Mouse (Mus musculus) lung, embryonic 14.5 days (tissue): Measurements from ENCODE around the gene Stard3nl. TPM values are rescaled to one million over a fixed set of nuclear protein-coding genes. Genes with fewer than 3 reads are reported as not detected.
A peak's percentile ranks its signal among the peaks of the same experiment; 100 is the strongest.

Source experiments
- ATAC-seq: fragments of 200-750 bp; cut with Nextera tagmentation; 2 replicates; pipeline ENCODE4 v1.8.0; 2017; ENCODE audit warnings: mild to moderate bottlenecking, moderate TSS enrichment, moderate library complexity; ENCODE audit not compliant: insufficient read depth
- DNase-seq: peaks from one replicate; pipeline ENCODE4 v3.0.0-alpha.2; 2015
- H3K27ac ChIP-seq: fragments of 300-500 bp; sonication (generic); 2 replicates; pipeline ENCODE4 v1.5.1; 2014; ENCODE audit warnings: low read depth, mild to moderate bottlenecking, moderate library complexity
- H3K27me3 ChIP-seq: fragments of 300-500 bp; sonication (generic); 2 replicates; pipeline ENCODE4 v1.6.1; 2014; ENCODE audit warnings: low read length, control low read depth; ENCODE audit not compliant: insufficient read depth
- H3K36me3 ChIP-seq: fragments of 300-500 bp; sonication (generic); 2 replicates; pipeline ENCODE4 v1.6.1; 2014; ENCODE audit warnings: control low read depth; ENCODE audit not compliant: insufficient read depth
- H3K4me1 ChIP-seq: fragments of 300-500 bp; sonication (generic); 2 replicates; pipeline ENCODE4 v1.6.1; 2014; ENCODE audit warnings: antibody characterized with exemption, control low read depth; ENCODE audit not compliant: insufficient read depth
- H3K4me2 ChIP-seq: fragments of 300-500 bp; sonication (generic); 2 replicates; pipeline ENCODE4 v1.6.1; 2014; ENCODE audit warnings: mild to moderate bottlenecking
- H3K4me3 ChIP-seq: fragments of 300-500 bp; sonication (generic); 2 replicates; pipeline ENCODE4 v1.5.1; 2014; ENCODE audit warnings: low read depth, low read length
- H3K9ac ChIP-seq: fragments of 300-500 bp; sonication (generic); 2 replicates; pipeline ENCODE4 v1.6.1; 2014
- H3K9me3 ChIP-seq: fragments of 300-500 bp; sonication (generic); 2 replicates; pipeline ENCODE4 v1.6.1; 2016; ENCODE audit warnings: low read depth, low read length, control low read depth
- CTCF ChIP-seq: IDR thresholded peaks from 2 replicates; pipeline ENCODE4 v1.5.1; 2016; ENCODE audit warnings: antibody characterized with exemption, low read depth
- WGBS: fragments of 180-500 bp; shearing (Covaris S2); extraction: QIAGEN DNeasy Blood & Tissue Kit; methylation state at CpG from one replicate; pipeline ENCODE4 v1.1.7; 2014; 5-methylcytosine and 5-hydroxymethylcytosine counted together
- polyA plus RNA-seq: library from polyadenylated mRNA; unstranded; fragments of >200 nt; fragmentation: Nextera tagmentation; extraction: Ambion mirVana; gene quantifications from 2 replicates; pipeline ENCODE4 v1.2.1, GENCODE M21; 2014

Stard3nl gene
- polyA plus RNA-seq, 1 experiment from 2014 or later: 93.6 TPM

GRCm38 (mm10) chr13:19394798-19395687 lies 552 bp downstream of the Stard3nl start:
- no peaks in the 10 kb centered on the region for H3K27me3 ChIP-seq
- peak overlapping the region; percentile 70 for H3K4me2 ChIP-seq
- H3K4me3 ChIP-seq: peak overlapping the region; percentile 87
- H3K9ac ChIP-seq: peak overlapping the region; percentile 84
- H3K9me3 ChIP-seq: no peaks in the 10 kb centered on the region
- DNase-seq (peak; percentile 16), ATAC-seq (peak; percentile 67)
- H3K36me3 ChIP-seq: no peaks in the 10 kb centered on the region
- WGBS: 1% methylated on average over 23 of the region's 25 CpGs
- TF ChIP-seq CTCF: no peak
- H3K27ac ChIP-seq: peak overlapping the region; percentile 84; the same call in 1 of the 2 replicates
- H3K4me1 ChIP-seq: peaks cover 10% of the 10 kb centered on the region

GRCm38 (mm10) chr13:19394171-19394570 lies 1.4 kb downstream of the Stard3nl start:
- Histone ChIP-seq H3K9ac (no peak overlapping the region; the same call in 1 of the 2 replicates), H3K4me3 (peak overlapping the region; percentile 87), H3K36me3 (no peaks in the 10 kb centered on the region), H3K4me2 (peak overlapping the region; percentile 70), H3K4me1 (peaks cover 10% of the 10 kb centered on the region), H3K9me3 (no peaks in the 10 kb centered on the region), H3K27ac (0 out of 2 replicates have a peak overlapping the region, but pooled peaks have one; percentile 12), H3K27me3 (no peaks in the 10 kb centered on the region)
- TF ChIP-seq CTCF: no peak
- 9% methylated on average over 4 of the region's 4 CpGs for WGBS
- peak; percentile 64 for DNase-seq
- ATAC-seq: peak; percentile 23; the same call in 1 of the 2 replicates

- DNase-seq: peak; percentile 18
- WGBS: 57% methylated on average over 2 of the region's 2 CpGs
- H3K4me3 ChIP-seq: peak overlapping the region; percentile 87; the same call in 1 of the 2 replicates
These were observed 1.9 kb downstream of the Stard3nl start for GRCm38 (mm10) chr13:19393731-19394130.

GRCm38 (mm10) chr13:19391608-19392007 lies 4.0 kb downstream of the Stard3nl start:
- H3K4me2 ChIP-seq: no peak overlapping the region
- H3K9ac ChIP-seq: no peak overlapping the region
- no peaks in the 10 kb centered on the region for H3K9me3 ChIP-seq
- DNase-seq (no peak), ATAC-seq (no peak)
- no peaks in the 10 kb centered on the region for H3K36me3 ChIP-seq
- H3K27ac ChIP-seq: no peak overlapping the region
- TF ChIP-seq CTCF: no peak
- 81% methylated on average over 4 of the region's 4 CpGs for WGBS
- H3K4me3 ChIP-seq: no peak overlapping the region
- H3K27me3 ChIP-seq: no peaks in the 10 kb centered on the region
- peaks cover 10% of the 10 kb centered on the region for H3K4me1 ChIP-seq

More at GRCm38 (mm10) chr13:19393731-19394130, 1.9 kb downstream of the Stard3nl start:
- TF ChIP-seq CTCF: no peak
- no peaks in the 10 kb centered on the region for H3K27me3 ChIP-seq
- no peak overlapping the region; the same call in 1 of the 2 replicates for H3K9ac ChIP-seq
- no peaks in the 10 kb centered on the region for H3K9me3 ChIP-seq
- H3K36me3 ChIP-seq: no peaks in the 10 kb centered on the region
- 0 out of 2 replicates have a peak overlapping the region, but pooled peaks have one; percentile 12 for H3K27ac ChIP-seq
- H3K4me1 ChIP-seq: peaks cover 10% of the 10 kb centered on the region
- H3K4me2 ChIP-seq: peak overlapping the region; percentile 70
- ATAC-seq: no peak

- no peak overlapping the region for H3K9ac ChIP-seq
- H3K27ac ChIP-seq: peak overlapping the region; percentile 30; the same call in 1 of the 2 replicates
- peak; percentile 13 for DNase-seq
- peaks cover 10% of the 10 kb centered on the region for H3K4me1 ChIP-seq
- H3K4me3 ChIP-seq: no peak overlapping the region
- no peaks in the 10 kb centered on the region for H3K9me3 ChIP-seq
- H3K36me3 ChIP-seq: no peaks in the 10 kb centered on the region
- no peaks in the 10 kb centered on the region for H3K27me3 ChIP-seq
- no peak for TF ChIP-seq CTCF
- WGBS: 63% methylated on average over 4 of the region's 4 CpGs
- no peak for ATAC-seq
- H3K4me2 ChIP-seq: no peak overlapping the region
These were observed 5.3 kb downstream of the Stard3nl start for GRCm38 (mm10) chr13:19390296-19390695.

GRCm38 (mm10) chr13:19389896-19390295 lies 5.7 kb downstream of the Stard3nl start:
- H3K9me3 ChIP-seq: no peaks in the 10 kb centered on the region
- H3K9ac ChIP-seq: no peak overlapping the region
- no peaks in the 10 kb centered on the region for H3K36me3 ChIP-seq
- no peaks in the 10 kb centered on the region for H3K27me3 ChIP-seq
- no peak overlapping the region for H3K4me2 ChIP-seq
- DNase-seq (no peak), ATAC-seq (no peak)
- H3K4me1 ChIP-seq: peaks cover 10% of the 10 kb centered on the region
- WGBS: 45% methylated on average over 12 of the region's 12 CpGs
- H3K4me3 ChIP-seq: no peak overlapping the region
- H3K27ac ChIP-seq: peak overlapping the region; percentile 30; the same call in 1 of the 2 replicates
- no peak for TF ChIP-seq CTCF

- no peak overlapping the region for H3K9ac ChIP-seq
- ATAC-seq (peak; percentile 59; the same call in 1 of the 2 replicates), DNase-seq (peak; percentile 52)
- no peaks in the 10 kb centered on the region for H3K27me3 ChIP-seq
- H3K4me2 ChIP-seq: no peak overlapping the region
- 43% methylated on average over 1 of the region's 1 CpGs for WGBS
- TF ChIP-seq CTCF: no peak
- no peak overlapping the region for H3K4me3 ChIP-seq
- no peaks in the 10 kb centered on the region for H3K36me3 ChIP-seq
- H3K9me3 ChIP-seq: no peaks in the 10 kb centered on the region
- no peak overlapping the region for H3K27ac ChIP-seq
- peaks cover 7% of the 10 kb centered on the region for H3K4me1 ChIP-seq
These were observed 6.2 kb downstream of the Stard3nl start for GRCm38 (mm10) chr13:19389434-19389833.
